Mouse (Mus musculus): Measurements from ENCODE around the gene Pole4. TPM values are rescaled to one million over a fixed set of nuclear protein-coding genes. Genes with fewer than 3 reads are reported as not detected.

Gene Pole4
- polyA plus RNA-seq, 1 experiment from 2014 or later, result 189 TPM

GRCm38 (mm10) chr6:82727206-82727605 lies 22.0 kb upstream of the Pole4 start:
- H3K27me3 ChIP-seq (ENCODE audit: control insufficient read depth, insufficient read depth, low read length), result no peaks in the 10 kb centered on the region
- no peaks in the 10 kb centered on the region for H3K36me3 ChIP-seq (ENCODE audit: control insufficient read depth, insufficient read depth, low read length)
- no peaks in the 10 kb centered on the region for H3K9me3 ChIP-seq (ENCODE audit: control insufficient read depth, low read length)
- no peak overlapping the region for H3K4me3 ChIP-seq (ENCODE audit: low read depth, low read length)
- H3K4me2 ChIP-seq (ENCODE audit: low read depth, low read length), result no peak overlapping the region
- no peak overlapping the region for H3K27ac ChIP-seq (ENCODE audit: low read depth, low read length)
- H3K4me1 ChIP-seq (ENCODE audit: control insufficient read depth, insufficient read depth, low read length), result no peaks in the 10 kb centered on the region
- WGBS, result 96% methylated on average over 13 of the region's 13 CpGs
- no peak for ATAC-seq (ENCODE audit: low read depth)
- H3K9ac ChIP-seq (replicated peaks; ENCODE audit: low read depth, low read length), result no peak overlapping the region

DNA sequence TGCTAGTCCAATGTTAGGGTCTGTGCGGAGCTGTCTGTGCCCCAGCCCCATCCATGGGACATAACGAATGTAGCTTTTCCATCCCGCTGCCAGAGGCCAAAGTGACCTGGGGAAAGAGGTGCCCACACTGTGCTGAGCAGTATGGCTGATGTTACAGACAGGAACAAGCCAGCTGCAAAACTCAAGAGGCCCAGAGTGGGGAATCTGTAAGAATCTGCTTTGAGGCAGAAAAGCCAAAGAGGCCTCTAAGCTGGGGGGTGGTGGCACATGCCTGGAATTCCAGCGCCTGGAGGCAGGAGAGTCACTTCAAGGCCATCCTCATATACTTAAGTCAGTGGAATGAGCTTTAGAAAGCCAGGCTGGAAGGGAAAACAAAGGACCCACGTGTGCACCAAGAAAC lies 18.2 kb upstream of the Pole4 start:
- H3K27ac ChIP-seq (ENCODE audit: low read depth, low read length), result no peak overlapping the region
- no peaks in the 10 kb centered on the region for H3K27me3 ChIP-seq (ENCODE audit: control insufficient read depth, insufficient read depth, low read length)
- WGBS, result 49% methylated on average over 5 of the region's 5 CpGs
- ATAC-seq (ENCODE audit: low read depth), result no peak
- no peak overlapping the region for H3K4me3 ChIP-seq (ENCODE audit: low read depth, low read length)
- no peaks in the 10 kb centered on the region for H3K4me1 ChIP-seq (ENCODE audit: control insufficient read depth, insufficient read depth, low read length)
- H3K36me3 ChIP-seq (ENCODE audit: control insufficient read depth, insufficient read depth, low read length), result no peaks in the 10 kb centered on the region
- H3K4me2 ChIP-seq (ENCODE audit: low read depth, low read length), result no peak overlapping the region
- no peaks in the 10 kb centered on the region for H3K9me3 ChIP-seq (ENCODE audit: control insufficient read depth, low read length)
- no peak overlapping the region for H3K9ac ChIP-seq (replicated peaks; ENCODE audit: low read depth, low read length)

DNA sequence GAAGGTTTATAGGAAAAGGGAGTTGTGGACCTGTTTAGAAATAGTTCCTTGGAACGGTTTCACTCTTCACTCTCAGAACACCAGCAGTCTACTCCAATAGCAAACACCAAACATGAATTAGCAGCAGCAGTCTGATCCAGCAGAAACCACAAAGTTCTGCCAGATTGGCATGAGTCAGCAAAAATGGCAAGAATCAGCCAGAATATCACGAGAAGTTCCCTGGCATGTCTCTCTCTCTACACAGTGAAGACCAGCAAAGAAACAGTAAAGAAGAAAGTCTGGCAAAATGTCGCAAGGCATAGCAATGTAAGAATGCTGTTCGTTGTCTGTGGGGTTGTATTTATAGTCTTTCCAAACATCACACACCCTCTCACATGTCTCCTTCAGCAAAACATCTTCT lies 11.0 kb upstream of the Pole4 start:
- WGBS, result 89% methylated on average over 4 of the region's 4 CpGs

DNA sequence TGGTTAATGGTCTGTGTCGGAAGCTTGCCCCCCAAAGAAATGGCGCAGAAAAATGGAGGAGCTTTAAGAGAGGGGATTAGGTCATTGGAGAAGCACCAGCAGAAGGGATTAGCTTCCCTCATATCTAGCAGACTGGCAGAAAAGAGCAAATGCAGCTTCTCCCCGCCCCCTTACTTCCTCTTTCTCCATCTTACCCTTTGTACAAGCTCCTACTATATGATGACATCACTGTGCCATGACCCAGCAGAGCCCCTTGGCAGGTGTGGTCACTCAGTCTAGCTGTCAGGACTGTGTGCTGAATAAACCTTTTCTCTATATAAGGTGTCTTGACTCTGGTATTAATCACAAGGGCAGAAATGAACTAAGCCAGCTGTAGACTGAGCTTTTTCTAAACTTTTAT lies 10.5 kb upstream of the Pole4 start:
- Histone ChIP-seq H3K36me3 (ENCODE audit: control insufficient read depth, insufficient read depth, low read length) (no peaks in the 10 kb centered on the region), H3K27ac (ENCODE audit: low read depth, low read length) (no peak overlapping the region), H3K4me2 (ENCODE audit: low read depth, low read length) (no peak overlapping the region), H3K27me3 (ENCODE audit: control insufficient read depth, insufficient read depth, low read length) (no peaks in the 10 kb centered on the region), H3K4me3 (ENCODE audit: low read depth, low read length) (no peak overlapping the region), H3K9ac (replicated peaks; ENCODE audit: low read depth, low read length) (no peak overlapping the region), H3K4me1 (ENCODE audit: control insufficient read depth, insufficient read depth, low read length) (no peaks in the 10 kb centered on the region), H3K9me3 (ENCODE audit: control insufficient read depth, low read length) (no peaks in the 10 kb centered on the region)
- ATAC-seq (ENCODE audit: low read depth), result no peak
- WGBS, result 85% methylated on average over 3 of the region's 3 CpGs

More for the DNA sequence above, 11.0 kb upstream of the Pole4 start:
- no peak for ATAC-seq (ENCODE audit: low read depth)
- Histone ChIP-seq H3K4me1 (ENCODE audit: control insufficient read depth, insufficient read depth, low read length) (no peaks in the 10 kb centered on the region), H3K27ac (ENCODE audit: low read depth, low read length) (no peak overlapping the region), H3K4me3 (ENCODE audit: low read depth, low read length) (no peak overlapping the region), H3K4me2 (ENCODE audit: low read depth, low read length) (no peak overlapping the region), H3K36me3 (ENCODE audit: control insufficient read depth, insufficient read depth, low read length) (no peaks in the 10 kb centered on the region), H3K27me3 (ENCODE audit: control insufficient read depth, insufficient read depth, low read length) (no peaks in the 10 kb centered on the region), H3K9ac (replicated peaks; ENCODE audit: low read depth, low read length) (no peak overlapping the region), H3K9me3 (ENCODE audit: control insufficient read depth, low read length) (no peaks in the 10 kb centered on the region)

- ATAC-seq (ENCODE audit: low read depth), result no peak
- H3K36me3 ChIP-seq (ENCODE audit: control insufficient read depth, insufficient read depth, low read length), result no peaks in the 10 kb centered on the region
- H3K9me3 ChIP-seq (ENCODE audit: control insufficient read depth, low read length), result no peaks in the 10 kb centered on the region
- H3K4me2 ChIP-seq (ENCODE audit: low read depth, low read length), result no peak overlapping the region
- no peak overlapping the region for H3K4me3 ChIP-seq (ENCODE audit: low read depth, low read length)
- no peaks in the 10 kb centered on the region for H3K4me1 ChIP-seq (ENCODE audit: control insufficient read depth, insufficient read depth, low read length)
- H3K9ac ChIP-seq (replicated peaks; ENCODE audit: low read depth, low read length), result no peak overlapping the region
- H3K27me3 ChIP-seq (ENCODE audit: control insufficient read depth, insufficient read depth, low read length), result no peaks in the 10 kb centered on the region
- no peak overlapping the region for H3K27ac ChIP-seq (ENCODE audit: low read depth, low read length)
- 86% methylated on average over 6 of the region's 6 CpGs for WGBS
Measured at GRCm38 (mm10) chr6:82715253-82715652, 10.1 kb upstream of the Pole4 start.

GRCm38 (mm10) chr6:82714841-82715240 lies 9.7 kb upstream of the Pole4 start:
- no peak for ATAC-seq (ENCODE audit: low read depth)
- Histone ChIP-seq H3K4me1 (ENCODE audit: control insufficient read depth, insufficient read depth, low read length) (no peaks in the 10 kb centered on the region), H3K27ac (ENCODE audit: low read depth, low read length) (no peak overlapping the region), H3K36me3 (ENCODE audit: control insufficient read depth, insufficient read depth, low read length) (no peaks in the 10 kb centered on the region), H3K9me3 (ENCODE audit: control insufficient read depth, low read length) (no peaks in the 10 kb centered on the region), H3K9ac (replicated peaks; ENCODE audit: low read depth, low read length) (no peak overlapping the region), H3K27me3 (ENCODE audit: control insufficient read depth, insufficient read depth, low read length) (no peaks in the 10 kb centered on the region), H3K4me3 (ENCODE audit: low read depth, low read length) (no peak overlapping the region), H3K4me2 (ENCODE audit: low read depth, low read length) (no peak overlapping the region)
- WGBS, result 92% methylated on average over 5 of the region's 5 CpGs

GRCm38 (mm10) chr6:82714243-82714642 lies 9.1 kb upstream of the Pole4 start:
- ATAC-seq (ENCODE audit: low read depth), result peak; percentile 72
- no peak overlapping the region for H3K27ac ChIP-seq (ENCODE audit: low read depth, low read length)
- H3K27me3 ChIP-seq (ENCODE audit: control insufficient read depth, insufficient read depth, low read length), result no peaks in the 10 kb centered on the region
- H3K9ac ChIP-seq (replicated peaks; ENCODE audit: low read depth, low read length), result no peak overlapping the region
- 14% methylated on average over 3 of the region's 3 CpGs for WGBS
- H3K9me3 ChIP-seq (ENCODE audit: control insufficient read depth, low read length), result no peaks in the 10 kb centered on the region
- no peaks in the 10 kb centered on the region for H3K4me1 ChIP-seq (ENCODE audit: control insufficient read depth, insufficient read depth, low read length)
- H3K4me3 ChIP-seq (ENCODE audit: low read depth, low read length), result no peak overlapping the region
- H3K4me2 ChIP-seq (ENCODE audit: low read depth, low read length), result no peak overlapping the region
- H3K36me3 ChIP-seq (ENCODE audit: control insufficient read depth, insufficient read depth, low read length), result no peaks in the 10 kb centered on the region

GRCm38 (mm10) chr6:82707742-82708141 lies 2.6 kb upstream of the Pole4 start:
- 72% methylated on average over 3 of the region's 3 CpGs for WGBS
- no peaks in the 10 kb centered on the region for H3K36me3 ChIP-seq (ENCODE audit: control insufficient read depth, insufficient read depth, low read length)
- no peak overlapping the region for H3K4me3 ChIP-seq (ENCODE audit: low read depth, low read length)
- H3K9ac ChIP-seq (replicated peaks; ENCODE audit: low read depth, low read length), result no peak overlapping the region
- no peaks in the 10 kb centered on the region for H3K4me1 ChIP-seq (ENCODE audit: control insufficient read depth, insufficient read depth, low read length)
- no peaks in the 10 kb centered on the region for H3K9me3 ChIP-seq (ENCODE audit: control insufficient read depth, low read length)
- no peaks in the 10 kb centered on the region for H3K27me3 ChIP-seq (ENCODE audit: control insufficient read depth, insufficient read depth, low read length)
- ATAC-seq (ENCODE audit: low read depth), result no peak
- no peak overlapping the region for H3K4me2 ChIP-seq (ENCODE audit: low read depth, low read length)
- H3K27ac ChIP-seq (ENCODE audit: low read depth, low read length), result no peak overlapping the region

- H3K36me3 ChIP-seq (ENCODE audit: control insufficient read depth, insufficient read depth, low read length), result no peaks in the 10 kb centered on the region
- no peak for ATAC-seq (ENCODE audit: low read depth)
- no peaks in the 10 kb centered on the region for H3K9me3 ChIP-seq (ENCODE audit: control insufficient read depth, low read length)
- no peak overlapping the region for H3K4me3 ChIP-seq (ENCODE audit: low read depth, low read length)
- no peaks in the 10 kb centered on the region for H3K27me3 ChIP-seq (ENCODE audit: control insufficient read depth, insufficient read depth, low read length)
- no peak overlapping the region for H3K4me2 ChIP-seq (ENCODE audit: low read depth, low read length)
- no peak overlapping the region for H3K27ac ChIP-seq (ENCODE audit: low read depth, low read length)
- WGBS, result 94% methylated on average over 10 of the region's 10 CpGs
- H3K4me1 ChIP-seq (ENCODE audit: control insufficient read depth, insufficient read depth, low read length), result no peaks in the 10 kb centered on the region
- H3K9ac ChIP-seq (replicated peaks; ENCODE audit: low read depth, low read length), result no peak overlapping the region
Measured at GRCm38 (mm10) chr6:82707241-82707640, 2.1 kb upstream of the Pole4 start.

GRCm38 (mm10) chr6:82703710-82704109 lies 1.5 kb downstream of the Pole4 start:
- ATAC-seq (ENCODE audit: low read depth), result no peak
- Histone ChIP-seq H3K9ac (replicated peaks; ENCODE audit: low read depth, low read length) (no peak overlapping the region), H3K9me3 (ENCODE audit: control insufficient read depth, low read length) (no peaks in the 10 kb centered on the region), H3K4me3 (ENCODE audit: low read depth, low read length) (no peak overlapping the region), H3K4me1 (ENCODE audit: control insufficient read depth, insufficient read depth, low read length) (no peaks in the 10 kb centered on the region), H3K27me3 (ENCODE audit: control insufficient read depth, insufficient read depth, low read length) (no peaks in the 10 kb centered on the region), H3K36me3 (ENCODE audit: control insufficient read depth, insufficient read depth, low read length) (no peaks in the 10 kb centered on the region), H3K4me2 (ENCODE audit: low read depth, low read length) (no peak overlapping the region), H3K27ac (ENCODE audit: low read depth, low read length) (no peak overlapping the region)
- WGBS, result 89% methylated on average over 3 of the region's 3 CpGs
